Mouse (Mus musculus): ENCODE results near the gene Hoxb6.

Hoxb6 gene

GRCm38 (mm10) chr11:96299781-96300180 is 7.5 kb downstream of the Hoxb6 start:
- in situ Hi-C loops (cut with MboI, MseI): loop anchor here (5.0 kb wide), 1 partner anchor 238 kb away; no protein-coding TSS in a partner anchor

GRCm38 (mm10) chr11:96300354-96301063 is 8.2 kb downstream of the Hoxb6 start:
- in situ Hi-C loops (cut with MboI, MseI): loop anchor here (5.0 kb wide), 1 partner anchor 237 kb away; no protein-coding TSS in a partner anchor

- in situ Hi-C loops (cut with MboI, MseI): loop anchor here (5.0 kb wide), 1 partner anchor 236 kb away; no protein-coding TSS in a partner anchor
Measured at GRCm38 (mm10) chr11:96301064-96301431, 8.8 kb downstream of the Hoxb6 start.

- in situ Hi-C loops (cut with MboI, MseI): loop anchor here (5.0 kb wide), 1 partner anchor 235 kb away; no protein-coding TSS in a partner anchor
Measured at GRCm38 (mm10) chr11:96301837-96302236, 9.6 kb downstream of the Hoxb6 start.

GRCm38 (mm10) chr11:96302381-96303150 is 10.3 kb downstream of the Hoxb6 start:
- in situ Hi-C loops (cut with MboI, MseI): loop anchor here (5.0 kb wide), 1 partner anchor 235 kb away; no protein-coding TSS in a partner anchor

GRCm38 (mm10) chr11:96303151-96304099 is 11.1 kb downstream of the Hoxb6 start, which contains the start of gene Hoxb5:
Gene Hoxb5, plus strand, starts transcription at chr11:96303336.
- in situ Hi-C loops (cut with MboI, MseI): loop anchor here (5.0 kb wide), 1 partner anchor 234 kb away; no protein-coding TSS in a partner anchor

- in situ Hi-C loops (cut with MboI, MseI): loop anchor here (5.0 kb wide), 1 partner anchor 233 kb away; no protein-coding TSS in a partner anchor
Measured at GRCm38 (mm10) chr11:96304381-96305195, 12.3 kb downstream of the Hoxb6 start.

GRCm38 (mm10) chr11:96305505-96306182 is 13.4 kb downstream of the Hoxb6 start:
- in situ Hi-C loops (cut with MboI, MseI): no loop called here

- in situ Hi-C loops (cut with MboI, MseI): no loop called here
Measured at GRCm38 (mm10) chr11:96306183-96306907, 14.1 kb downstream of the Hoxb6 start.

GRCm38 (mm10) chr11:96306908-96307269 is 14.6 kb downstream of the Hoxb6 start:
- in situ Hi-C loops (cut with MboI, MseI): no loop called here

- in situ Hi-C loops (cut with MboI, MseI): no loop called here
Measured at GRCm38 (mm10) chr11:96308763-96309162, 16.5 kb downstream of the Hoxb6 start.

GRCm38 (mm10) chr11:96309288-96309687 is 17.0 kb downstream of the Hoxb6 start:
- in situ Hi-C loops (cut with MboI, MseI): no loop called here

- in situ Hi-C loops (cut with MboI, MseI): no loop called here
Measured at GRCm38 (mm10) chr11:96310183-96310938, 18.1 kb downstream of the Hoxb6 start.

- in situ Hi-C loops (cut with MboI, MseI): no loop called here
Measured at GRCm38 (mm10) chr11:96311097-96311496, 18.8 kb downstream of the Hoxb6 start.

GRCm38 (mm10) chr11:96311520-96312417 is 19.5 kb downstream of the Hoxb6 start:
- in situ Hi-C loops (cut with MboI, MseI): no loop called here

GRCm38 (mm10) chr11:96313134-96313533 is 20.9 kb downstream of the Hoxb6 start:
- in situ Hi-C loops (cut with MboI, MseI): no loop called here

- in situ Hi-C loops (cut with MboI, MseI): no loop called here
Measured at GRCm38 (mm10) chr11:96313806-96314428, 21.6 kb downstream of the Hoxb6 start.

Measured in T-helper 1 cell (primary cell).